Mouse (Mus musculus) midbrain, embryonic 13.5 days (tissue): ENCODE results near the gene Hyal2. TPM values are rescaled to one million over a fixed set of nuclear protein-coding genes. Genes with fewer than 3 reads are reported as not detected.

Source experiments
- ATAC-seq: fragments of 200-750 bp; cut with Nextera tagmentation; 2 replicates; pipeline ENCODE4 v1.8.0; 2017; ENCODE audit warnings: mild to moderate bottlenecking, moderate TSS enrichment, moderate library complexity
- H3K27ac ChIP-seq: fragments of 300-500 bp; sonication (generic); 2 replicates; pipeline ENCODE4 v1.5.1; 2015; ENCODE audit warnings: inconsistent platforms, mild to moderate bottlenecking, moderate library complexity
- H3K27me3 ChIP-seq: fragments of 300-500 bp; sonication (generic); 2 replicates; pipeline ENCODE4 v1.6.1; 2015; ENCODE audit warnings: mild to moderate bottlenecking, inconsistent platforms
- H3K36me3 ChIP-seq: fragments of 300-500 bp; sonication (generic); 2 replicates; pipeline ENCODE4 v1.6.1; 2015; ENCODE audit warnings: mild to moderate bottlenecking, inconsistent platforms
- H3K4me1 ChIP-seq: fragments of 300-500 bp; sonication (generic); replicated peaks from 2 replicates; pipeline ENCODE4 v1.6.1; 2015; ENCODE audit warnings: inconsistent platforms
- H3K4me2 ChIP-seq: fragments of 300-500 bp; sonication (generic); replicated peaks from 2 replicates; pipeline ENCODE4 v1.6.1; 2015; ENCODE audit warnings: moderate library complexity, mild to moderate bottlenecking, inconsistent platforms
- H3K4me3 ChIP-seq: fragments of 300-500 bp; sonication (generic); replicated peaks from 2 replicates; pipeline ENCODE4 v1.5.1; 2015; ENCODE audit warnings: mild to moderate bottlenecking, inconsistent platforms
- H3K9ac ChIP-seq: fragments of 300-500 bp; sonication (generic); replicated peaks from 2 replicates; pipeline ENCODE4 v1.6.1; 2015; ENCODE audit warnings: mild to moderate bottlenecking, inconsistent platforms
- H3K9me3 ChIP-seq: fragments of 300-500 bp; sonication (generic); 2 replicates; pipeline ENCODE4 v1.6.1; 2016; ENCODE audit warnings: mild to moderate bottlenecking, inconsistent platforms
- WGBS: fragments of 180-500 bp; shearing (Covaris S2); methylation state at CpG from one replicate; pipeline ENCODE4 v1.1.7; 2015; 5-methylcytosine and 5-hydroxymethylcytosine counted together
- polyA plus RNA-seq: library from polyadenylated mRNA; unstranded; fragments of >200 nt; fragmentation: Nextera tagmentation; extraction: Ambion mirVana; gene quantifications from 2 replicates; pipeline ENCODE4 v1.2.1, GENCODE M21; 2015

Gene Hyal2
- polyA plus RNA-seq, 1 experiment from 2014 or later = 106 TPM

DNA sequence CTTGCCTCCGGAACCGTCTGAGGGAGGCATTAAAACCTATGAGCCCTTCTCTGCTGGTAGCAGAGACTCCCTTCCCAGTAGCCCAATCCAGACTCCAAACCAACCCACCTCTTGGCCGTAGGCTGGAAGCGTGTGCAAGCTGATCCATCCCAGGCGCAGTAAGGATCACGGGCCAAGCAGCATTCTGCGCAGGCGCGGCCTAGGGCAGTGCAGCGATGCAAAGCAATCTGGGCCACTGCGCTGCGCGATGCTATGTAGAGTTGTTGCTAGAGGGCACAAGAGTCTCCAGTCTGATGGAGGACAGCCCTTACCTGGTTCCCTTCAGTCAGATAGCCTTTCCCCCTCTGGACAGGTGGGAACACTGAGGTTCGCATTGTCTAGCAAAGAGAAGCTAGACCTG lies 32.1 kb downstream of the Hyal2 start:
- Histone ChIP-seq H3K27ac (no peak overlapping the region), H3K4me1 (peaks cover 15% of the 10 kb centered on the region), H3K36me3 (no peaks in the 10 kb centered on the region), H3K9me3 (no peaks in the 10 kb centered on the region), H3K4me2 (no peak overlapping the region), H3K4me3 (no peak overlapping the region), H3K27me3 (no peaks in the 10 kb centered on the region), H3K9ac (no peak overlapping the region)
- no peak for ATAC-seq
- WGBS = 83% methylated on average over 14 of the region's 14 CpGs

DNA sequence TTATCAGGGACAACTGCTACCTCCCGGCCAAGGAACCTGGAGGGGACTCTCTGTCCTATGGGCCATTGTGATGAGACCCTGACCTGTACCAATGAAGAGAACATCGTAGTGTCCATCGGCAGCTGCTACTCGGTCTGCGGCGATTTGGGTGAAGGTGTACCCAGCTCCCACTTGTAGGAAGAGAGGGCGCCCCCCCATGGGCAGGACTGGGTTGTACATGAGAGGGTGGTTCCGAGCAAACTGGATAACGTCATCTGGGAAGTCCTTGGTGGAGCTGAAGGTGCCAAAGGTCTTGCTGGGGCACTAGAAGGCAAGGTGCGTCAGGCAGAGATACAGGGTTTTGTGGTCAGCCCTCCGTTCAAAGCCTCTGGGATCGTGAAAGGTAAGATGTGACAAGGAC lies 33.0 kb downstream of the Hyal2 start:
- no peak overlapping the region for H3K4me2 ChIP-seq
- WGBS = 84% methylated on average over 12 of the region's 12 CpGs
- no peak overlapping the region for H3K4me3 ChIP-seq
- H3K4me1 ChIP-seq = peaks cover 24% of the 10 kb centered on the region
- ATAC-seq = no peak
- H3K27ac ChIP-seq = no peak overlapping the region
- H3K36me3 ChIP-seq = no peaks in the 10 kb centered on the region
- H3K9me3 ChIP-seq = no peaks in the 10 kb centered on the region
- H3K27me3 ChIP-seq = no peaks in the 10 kb centered on the region
- H3K9ac ChIP-seq = no peak overlapping the region

DNA sequence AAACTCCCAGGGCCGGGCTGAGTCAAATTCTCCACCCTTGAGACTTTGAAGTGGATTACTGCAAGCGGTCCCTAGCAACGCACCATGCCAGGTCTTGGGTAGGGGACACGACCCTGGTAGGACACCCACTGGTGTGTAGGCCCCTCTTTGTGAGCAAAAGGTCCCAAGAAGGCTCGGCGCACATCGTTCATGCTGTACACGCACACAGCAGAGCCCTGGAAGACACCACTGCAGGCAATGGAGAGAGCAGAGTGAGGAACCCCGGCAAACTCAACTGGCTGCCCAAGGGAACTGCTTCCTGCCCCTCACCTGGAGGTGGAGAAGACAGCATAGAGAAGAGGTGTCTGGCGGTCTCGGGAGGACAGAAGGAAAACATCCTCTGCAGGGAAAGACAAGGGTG lies 33.5 kb downstream of the Hyal2 start:
- H3K27ac ChIP-seq = no peak overlapping the region
- no peaks in the 10 kb centered on the region for H3K9me3 ChIP-seq
- 88% methylated on average over 11 of the region's 11 CpGs for WGBS
- no peak overlapping the region for H3K4me3 ChIP-seq
- no peak for ATAC-seq
- peaks cover 27% of the 10 kb centered on the region for H3K4me1 ChIP-seq
- H3K36me3 ChIP-seq = no peaks in the 10 kb centered on the region
- no peaks in the 10 kb centered on the region for H3K27me3 ChIP-seq
- no peak overlapping the region for H3K4me2 ChIP-seq
- no peak overlapping the region for H3K9ac ChIP-seq

DNA sequence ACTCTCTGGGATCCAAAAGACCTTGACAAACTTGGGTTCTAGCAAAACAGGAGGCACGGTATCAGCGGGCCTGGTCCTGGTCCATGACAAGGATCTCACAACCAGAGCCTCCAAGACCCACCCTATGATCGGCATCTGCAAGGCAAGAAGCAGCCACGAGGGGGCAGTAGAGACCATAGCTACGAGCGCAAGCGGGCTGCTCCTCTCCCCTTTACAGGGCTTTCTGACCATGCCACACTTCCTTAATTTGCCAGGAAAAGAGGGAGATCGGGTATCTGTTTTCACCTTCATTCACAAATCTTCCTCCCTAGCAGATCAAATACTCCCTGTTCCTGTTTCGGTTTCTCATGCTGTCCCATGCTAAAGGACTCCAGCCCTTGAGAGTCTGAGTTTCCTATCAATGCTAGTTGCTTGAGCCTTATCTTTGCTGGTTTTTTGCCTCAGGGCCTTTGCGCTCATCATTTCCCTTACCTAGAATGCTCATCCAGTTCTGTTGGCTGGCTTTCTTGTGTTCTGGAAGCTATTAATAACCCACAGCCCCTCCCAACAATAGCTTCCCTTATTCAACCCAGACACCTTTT lies 34.4 kb downstream of the Hyal2 start:
- Histone ChIP-seq H3K4me3 (no peak overlapping the region), H3K27me3 (no peaks in the 10 kb centered on the region), H3K36me3 (no peaks in the 10 kb centered on the region), H3K27ac (peak overlapping the region; percentile 60), H3K9ac (no peak overlapping the region; the same call in 1 of the 2 replicates), H3K4me1 (peaks cover 35% of the 10 kb centered on the region), H3K4me2 (no peak overlapping the region), H3K9me3 (no peaks in the 10 kb centered on the region)
- peak; percentile 74 for ATAC-seq
- WGBS = 15% methylated on average over 10 of the region's 10 CpGs

DNA sequence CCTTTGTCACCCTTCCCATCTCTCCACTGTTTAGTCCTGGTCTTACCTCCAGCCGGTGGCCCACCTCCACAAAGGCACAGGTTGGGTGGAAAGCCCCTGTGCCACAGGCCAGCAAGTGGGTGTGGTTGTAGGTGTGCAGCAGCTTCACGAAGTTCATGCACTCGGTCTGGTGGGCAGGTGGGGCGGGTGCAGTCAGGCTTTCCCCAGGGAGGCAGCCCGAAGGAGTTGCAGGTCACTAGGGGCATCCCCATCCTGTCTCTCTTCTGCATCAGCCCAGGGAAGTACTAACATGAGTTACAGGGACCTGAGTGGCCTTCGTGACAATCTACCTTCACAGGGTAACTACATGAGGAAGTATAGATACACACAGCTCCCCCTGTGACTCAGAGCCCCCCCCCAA lies 35.5 kb downstream of the Hyal2 start:
- H3K4me1 ChIP-seq = peaks cover 44% of the 10 kb centered on the region
- no peak for ATAC-seq
- H3K36me3 ChIP-seq = no peaks in the 10 kb centered on the region
- no peak overlapping the region for H3K4me3 ChIP-seq
- H3K27ac ChIP-seq = no peak overlapping the region
- H3K27me3 ChIP-seq = no peaks in the 10 kb centered on the region
- H3K9ac ChIP-seq = no peak overlapping the region
- 89% methylated on average over 6 of the region's 6 CpGs for WGBS
- no peak overlapping the region for H3K4me2 ChIP-seq
- no peaks in the 10 kb centered on the region for H3K9me3 ChIP-seq

DNA sequence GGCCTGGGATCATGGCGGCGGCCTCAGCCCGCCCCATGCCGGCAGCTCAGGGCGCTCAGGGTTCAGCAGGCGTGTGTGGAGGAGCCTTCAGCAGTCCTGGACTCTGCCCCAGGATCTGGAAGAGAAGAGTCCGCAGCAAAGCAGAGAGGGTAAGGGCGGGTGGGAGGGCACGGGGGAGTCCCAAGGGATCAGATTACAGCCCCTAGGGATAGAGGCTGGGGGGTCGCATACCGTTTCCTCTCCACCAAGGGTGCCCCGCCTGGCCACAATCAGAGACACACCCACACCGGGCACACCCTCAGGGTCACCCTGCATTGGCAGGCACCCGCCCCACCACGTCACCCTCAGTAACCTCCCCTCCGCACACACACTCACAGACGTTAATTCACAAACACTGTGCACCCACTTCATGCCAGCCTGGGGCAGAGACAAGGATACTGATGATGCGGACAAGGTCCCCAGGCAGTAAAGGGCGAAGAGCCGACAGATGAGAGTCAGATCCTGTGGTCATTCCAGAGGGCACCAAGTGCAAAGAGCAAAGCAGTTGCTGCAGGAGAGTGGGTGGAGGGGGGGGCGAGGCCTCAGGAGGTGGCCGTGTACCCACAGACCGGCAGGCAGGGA lies 37.4 kb downstream of the Hyal2 start:
- ATAC-seq = no peak
- Histone ChIP-seq H3K27ac (no peak overlapping the region; the same call in 1 of the 2 replicates), H3K27me3 (no peaks in the 10 kb centered on the region), H3K4me2 (peak overlapping the region; percentile 15), H3K4me1 (peaks cover 59% of the 10 kb centered on the region), H3K9ac (peak overlapping the region; percentile 49), H3K4me3 (no peak overlapping the region), H3K9me3 (no peaks in the 10 kb centered on the region), H3K36me3 (no peaks in the 10 kb centered on the region)
- 37% methylated on average over 23 of the region's 23 CpGs for WGBS

DNA sequence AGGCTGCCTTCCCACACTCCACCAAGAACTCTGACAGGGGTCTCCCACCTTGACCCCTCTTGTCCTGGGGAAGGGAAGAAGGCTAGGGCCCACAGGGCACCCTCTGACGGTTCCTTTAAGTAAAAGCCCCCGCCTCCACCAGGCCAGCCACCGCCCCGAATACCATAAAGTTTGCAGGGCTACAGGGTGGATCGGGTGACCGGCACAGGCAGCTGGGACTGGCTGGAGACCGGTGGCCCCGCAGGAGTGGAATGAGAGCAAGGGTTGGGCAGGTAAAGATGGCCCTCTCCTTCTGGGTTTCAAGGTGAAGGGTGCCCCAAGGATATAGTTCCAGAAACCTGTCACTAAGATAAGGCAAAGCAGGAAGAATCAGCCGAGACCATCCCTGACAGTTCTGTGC lies 38.8 kb downstream of the Hyal2 start:
- H3K27ac ChIP-seq = no peak overlapping the region
- no peaks in the 10 kb centered on the region for H3K36me3 ChIP-seq
- no peaks in the 10 kb centered on the region for H3K27me3 ChIP-seq
- no peaks in the 10 kb centered on the region for H3K9me3 ChIP-seq
- H3K4me1 ChIP-seq = peaks cover 64% of the 10 kb centered on the region
- no peak for ATAC-seq
- H3K4me3 ChIP-seq = no peak overlapping the region
- WGBS = 18% methylated on average over 9 of the region's 9 CpGs
- H3K4me2 ChIP-seq = no peak overlapping the region
- H3K9ac ChIP-seq = no peak overlapping the region

DNA sequence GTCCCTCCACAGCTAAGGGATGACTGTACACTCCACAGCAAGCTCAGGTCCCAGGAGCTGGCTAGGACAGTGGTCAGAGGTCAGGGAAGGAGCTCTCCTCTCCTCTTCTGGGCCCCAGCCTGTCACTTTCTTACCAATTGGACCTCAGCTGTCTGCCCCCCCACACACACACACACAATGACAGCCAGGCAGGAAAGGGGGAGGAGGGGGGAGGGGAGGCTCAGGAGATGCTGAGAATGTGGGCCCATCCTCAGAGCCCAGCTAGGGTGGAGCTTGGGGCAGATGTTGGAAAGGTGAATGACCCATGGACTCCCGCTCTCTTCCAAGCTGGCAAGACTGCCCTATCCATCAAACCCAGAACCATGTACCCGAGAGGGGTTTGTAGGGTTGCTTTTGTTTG lies 39.3 kb downstream of the Hyal2 start:
- WGBS = 78% methylated on average over 2 of the region's 2 CpGs
- H3K4me2 ChIP-seq = no peak overlapping the region
- no peak overlapping the region for H3K27ac ChIP-seq
- H3K27me3 ChIP-seq = no peaks in the 10 kb centered on the region
- no peaks in the 10 kb centered on the region for H3K9me3 ChIP-seq
- H3K4me1 ChIP-seq = peaks cover 69% of the 10 kb centered on the region
- no peak overlapping the region for H3K9ac ChIP-seq
- no peak overlapping the region for H3K4me3 ChIP-seq
- H3K36me3 ChIP-seq = no peaks in the 10 kb centered on the region
- ATAC-seq = no peak

DNA sequence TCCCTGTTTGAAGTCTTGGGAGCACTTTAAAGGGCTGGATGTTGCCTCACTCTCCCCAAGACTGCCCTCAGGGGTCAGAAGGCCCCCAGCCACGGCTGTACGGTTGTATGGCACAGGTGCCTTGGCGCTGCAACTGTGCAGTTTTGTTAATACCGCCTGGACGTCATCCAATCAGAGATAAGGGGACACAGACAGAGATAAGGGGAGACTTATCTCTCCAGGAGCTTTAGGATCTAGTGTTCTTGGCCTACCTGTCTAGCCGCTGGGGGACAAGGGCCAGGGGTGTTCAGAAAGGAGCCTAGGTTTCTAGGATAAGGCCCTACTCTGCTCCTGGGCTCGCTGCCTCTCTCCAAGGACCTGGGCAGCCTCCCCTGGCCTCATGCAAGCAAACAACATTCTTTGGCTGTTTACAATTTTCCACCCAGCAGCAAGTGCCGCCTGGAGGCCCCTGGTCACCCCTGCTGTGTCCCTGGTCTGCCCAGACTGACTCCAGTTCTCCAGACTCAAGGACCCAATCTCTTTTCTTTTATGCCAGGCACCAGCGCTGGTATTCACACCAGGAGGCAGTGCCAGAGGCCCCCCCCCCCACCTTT lies 40.0 kb downstream of the Hyal2 start:
- H3K9ac ChIP-seq = no peak overlapping the region
- 60% methylated on average over 9 of the region's 9 CpGs for WGBS
- H3K36me3 ChIP-seq = no peaks in the 10 kb centered on the region
- H3K27me3 ChIP-seq = no peaks in the 10 kb centered on the region
- no peak for ATAC-seq
- H3K9me3 ChIP-seq = no peaks in the 10 kb centered on the region
- H3K27ac ChIP-seq = no peak overlapping the region
- no peak overlapping the region for H3K4me2 ChIP-seq
- H3K4me1 ChIP-seq = peaks cover 66% of the 10 kb centered on the region
- H3K4me3 ChIP-seq = no peak overlapping the region

DNA sequence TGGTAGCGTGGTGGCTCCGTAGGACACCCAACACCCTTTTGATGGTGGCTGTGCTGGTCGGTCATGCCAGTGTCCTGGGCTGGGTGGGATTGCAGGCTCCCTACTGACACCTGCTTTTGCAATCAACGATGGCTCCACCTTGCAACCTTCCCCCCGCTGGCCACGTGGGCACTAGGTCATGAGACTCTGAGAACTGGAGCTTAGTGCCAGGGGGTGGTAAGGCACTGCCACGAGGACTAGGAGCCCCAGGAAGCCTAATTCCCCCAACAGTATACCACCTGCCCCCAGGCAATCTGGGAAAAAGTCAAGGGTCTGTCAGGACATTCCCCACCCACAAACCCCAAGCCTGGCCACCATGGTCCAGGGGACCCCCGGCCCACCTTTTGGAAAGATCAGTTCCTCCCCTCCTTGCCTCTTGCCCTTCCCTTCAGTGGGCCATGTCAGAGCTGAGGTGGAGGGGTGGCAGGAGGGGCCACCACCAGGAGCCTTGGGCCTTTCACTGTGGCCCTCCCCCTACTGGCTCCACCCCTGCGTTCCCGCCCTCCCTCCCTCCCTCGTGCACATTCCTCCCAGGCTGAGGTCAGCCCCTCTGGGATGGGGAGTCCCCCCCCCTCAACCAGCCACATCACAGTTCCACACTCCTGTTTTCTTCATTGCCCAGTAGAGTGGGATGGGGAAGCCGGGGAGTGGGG lies 41.1 kb downstream of the Hyal2 start, which contains the start of gene Sema3b:
TSS of gene Sema3b (minus strand) at position 489 of the 692 bp plus-strand sequence.
- no peak for ATAC-seq
- H3K27me3 ChIP-seq = no peaks in the 10 kb centered on the region
- H3K4me1 ChIP-seq = peaks cover 71% of the 10 kb centered on the region
- 39% methylated on average over 12 of the region's 12 CpGs for WGBS
- H3K9ac ChIP-seq = no peak within 1 kb of the TSS
- no peak within 1 kb of the TSS for H3K4me3 ChIP-seq
- H3K4me2 ChIP-seq = no peak within 1 kb of the TSS
- H3K27ac ChIP-seq = no peak within 1 kb of the TSS
- H3K36me3 ChIP-seq = peaks cover 4% of the 10 kb centered on the region
- no peaks in the 10 kb centered on the region for H3K9me3 ChIP-seq

DNA sequence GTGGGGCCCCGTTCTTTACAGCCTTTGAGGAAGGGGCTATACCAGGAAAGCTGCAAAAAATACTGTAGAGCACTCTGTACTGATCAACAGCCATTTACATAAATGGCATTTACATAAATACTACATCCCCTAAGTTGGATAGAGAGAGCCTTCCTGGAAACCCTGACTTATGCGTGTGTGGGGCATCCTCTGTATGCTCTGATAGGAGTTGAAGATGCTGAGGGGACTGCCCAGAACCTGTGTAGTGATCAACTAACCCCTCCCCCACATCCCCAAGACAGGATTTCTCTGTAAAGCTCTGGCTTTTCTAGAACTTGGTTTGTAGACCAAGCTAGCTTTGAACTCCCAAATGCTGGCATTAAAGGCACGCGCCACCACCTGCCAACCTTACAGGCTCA lies 41.7 kb downstream of the Hyal2 start:
- no peak overlapping the region for H3K9ac ChIP-seq
- peaks cover 67% of the 10 kb centered on the region for H3K4me1 ChIP-seq
- H3K36me3 ChIP-seq = peaks cover 9% of the 10 kb centered on the region
- H3K9me3 ChIP-seq = no peaks in the 10 kb centered on the region
- no peak overlapping the region for H3K4me3 ChIP-seq
- no peaks in the 10 kb centered on the region for H3K27me3 ChIP-seq
- no peak overlapping the region for H3K27ac ChIP-seq
- WGBS = 62% methylated on average over 4 of the region's 4 CpGs
- ATAC-seq = no peak
- no peak overlapping the region for H3K4me2 ChIP-seq

DNA sequence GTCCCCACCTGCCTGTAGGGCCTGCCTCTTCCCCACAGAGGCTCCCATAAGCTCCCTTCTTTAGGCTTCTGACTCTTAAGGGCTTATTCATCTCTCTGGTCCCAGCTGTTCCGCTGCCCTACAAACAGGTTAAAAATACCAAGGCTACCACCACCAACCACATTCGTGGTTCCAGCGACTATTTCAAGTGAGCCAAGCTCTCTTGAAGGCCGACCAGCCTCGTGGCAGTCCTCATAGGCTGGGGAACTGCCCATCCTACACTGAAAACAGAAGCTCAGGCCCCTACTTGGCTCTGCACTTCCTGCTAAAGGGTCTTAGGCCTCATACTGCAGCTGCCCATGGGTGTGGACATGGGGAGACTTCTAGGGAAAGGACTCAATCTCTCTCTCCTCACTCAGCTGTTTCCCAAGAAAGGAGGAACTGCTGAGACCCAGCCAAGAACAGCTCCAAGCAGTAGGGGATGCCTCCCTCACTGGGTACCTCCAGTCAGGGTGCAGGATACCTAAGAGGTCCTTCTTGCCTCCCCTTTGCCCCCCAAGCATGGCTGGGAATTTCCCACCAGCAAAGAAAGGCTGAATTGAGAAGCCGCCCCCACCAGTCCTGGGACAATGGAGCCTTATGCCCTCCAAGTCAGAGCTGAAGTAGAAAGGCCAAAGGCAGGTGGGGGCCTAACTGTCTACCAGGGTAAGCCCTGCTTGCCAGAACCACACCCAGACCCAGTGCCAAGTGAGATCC lies 43.9 kb downstream of the Hyal2 start:
- peaks cover 57% of the 10 kb centered on the region for H3K4me1 ChIP-seq
- H3K27me3 ChIP-seq = no peaks in the 10 kb centered on the region
- peaks cover 31% of the 10 kb centered on the region for H3K36me3 ChIP-seq
- peak overlapping the region; percentile 62 for H3K4me2 ChIP-seq
- H3K9ac ChIP-seq = peak overlapping the region; percentile 80
- H3K27ac ChIP-seq = peak overlapping the region; percentile 99
- ATAC-seq = no peak
- no peaks in the 10 kb centered on the region for H3K9me3 ChIP-seq
- peak overlapping the region; percentile 33; the same call in 1 of the 2 replicates for H3K4me3 ChIP-seq
- 75% methylated on average over 6 of the region's 6 CpGs for WGBS
